Mouse (Mus musculus) 416B (cell line): Measurements from ENCODE around the gene Zfyve16.

Source experiments
- DNase-seq: peaks from one replicate; pipeline ENCODE4 v3.0.0; 2011; ENCODE audit warnings: low read depth

Gene Zfyve16

GRCm38 (mm10) chr13:92467891-92468290 is 62.8 kb downstream of the Zfyve16 start:
- DNase-seq: no peak

- DNase-seq: no peak
Observed at GRCm38 (mm10) chr13:92464698-92465097, 66.0 kb downstream of the Zfyve16 start.

- DNase-seq: no peak
Observed at GRCm38 (mm10) chr13:92446872-92447271, 83.8 kb downstream of the Zfyve16 start.

GRCm38 (mm10) chr13:92440286-92440685 is 90.4 kb downstream of the Zfyve16 start:
- no peak for DNase-seq

GRCm38 (mm10) chr13:92438656-92439055 is 92.0 kb downstream of the Zfyve16 start:
- DNase-seq: no peak
